13 mouse cellular contexts compared by ENCODE assay signal in genomic region chr11:60317376-60318102, GRCm38 (mm10). TPM values are rescaled to one million over a fixed set of nuclear protein-coding genes. Genes with fewer than 3 reads are reported as not detected.
DNase-seq lines count a peak whose midpoint lies in the region; ATAC-seq lines count a peak whose summit lies in the region.
"Had no signal": no experiment of that assay in that cellular context is flagged by ENCODE, and none has a peak within 500 bp of the region (broad histone marks: within the 10 kb centered on the region; RNA-seq: fewer than 3 reads in every experiment).

No protein-coding gene starts in this region.

- H3K4me1 ChIP-seq in hindbrain, embryonic 13.5 days (replicated peaks): peaks cover 63% of the 10 kb centered on the region
- H3K4me1 ChIP-seq in hindbrain, embryonic 10.5 days (replicated peaks): peaks cover 17% of the 10 kb centered on the region
- H3K4me1 ChIP-seq in neural tube, embryonic 13.5 days (replicated peaks): peaks cover 64% of the 10 kb centered on the region
- peaks cover 60% of the 10 kb centered on the region for H3K4me1 ChIP-seq in kidney, embryonic 16.5 days (ENCODE audit: insufficient read depth, low read length)

- H3K9me3 ChIP-seq in hindbrain, embryonic 13.5 days: no peaks in the 10 kb centered on the region
- no peaks in the 10 kb centered on the region for H3K9me3 ChIP-seq in hindbrain, embryonic 10.5 days
- H3K9me3 ChIP-seq in neural tube, embryonic 13.5 days: no peaks in the 10 kb centered on the region
- no peaks in the 10 kb centered on the region for H3K9me3 ChIP-seq in kidney, embryonic 16.5 days (ENCODE audit: low read length)

- H3K4me2 ChIP-seq in hindbrain, embryonic 13.5 days: no peak overlapping the region
- H3K4me2 ChIP-seq in neural tube, embryonic 13.5 days: no peak overlapping the region
- H3K4me2 ChIP-seq in kidney, embryonic 16.5 days (replicated peaks; ENCODE audit: low read depth, low read length): no peak overlapping the region

- peak overlapping the region; percentile 61 for H3K27ac ChIP-seq in hindbrain, embryonic 13.5 days
- H3K27ac ChIP-seq in hindbrain, embryonic 10.5 days: no peak overlapping the region
- H3K27ac ChIP-seq in neural tube, embryonic 13.5 days (replicated peaks): peak overlapping the region; percentile 64
- peak overlapping the region; percentile 80 for H3K27ac ChIP-seq in kidney, embryonic 16.5 days (ENCODE audit: low read length)

- H3K4me3 ChIP-seq in hindbrain, embryonic 13.5 days: no peak overlapping the region
- no peak overlapping the region for H3K4me3 ChIP-seq in hindbrain, embryonic 10.5 days
- no peak overlapping the region for H3K4me3 ChIP-seq in neural tube, embryonic 13.5 days
- H3K4me3 ChIP-seq in kidney, embryonic 16.5 days (ENCODE audit: low read length): no peak overlapping the region

- DNase-seq in hindbrain, embryonic 10.5 days (ENCODE audit: low spot score): no peak
- no peak for DNase-seq in neural tube, embryonic 10.5 days (ENCODE audit: extremely low spot score, low spot score)
- DNase-seq in spleen, postnatal 4 days (ENCODE audit: low spot score in 2 of 2): no peak
- DNase-seq in frontal cortex, postnatal 10 days (ENCODE audit: low spot score in 2 of 2): no peak
- DNase-seq in cerebellum, postnatal 36 days: no peak
- DNase-seq: cerebellum, adult 11 months; gastrocnemius, postnatal 36 days; heart, postnatal 36 days; layer of hippocampus, postnatal 36 days had no signal

- no peak for ATAC-seq in hindbrain, embryonic 13.5 days (ENCODE audit: low FRiP score)
- ATAC-seq in neural tube, embryonic 13.5 days (ENCODE audit: low read depth): no peak
- ATAC-seq in kidney, embryonic 16.5 days (ENCODE audit: low FRiP score, low TSS enrichment): no peak

- H3K27me3 ChIP-seq in hindbrain, embryonic 13.5 days: no peaks in the 10 kb centered on the region
- H3K27me3 ChIP-seq in hindbrain, embryonic 10.5 days (ENCODE audit: insufficient read depth, poor library complexity, severe bottlenecking): no peaks in the 10 kb centered on the region
- H3K27me3 ChIP-seq in neural tube, embryonic 13.5 days: no peaks in the 10 kb centered on the region
- no peaks in the 10 kb centered on the region for H3K27me3 ChIP-seq in kidney, embryonic 16.5 days (ENCODE audit: insufficient read depth, low read length)
- H3K27me3 ChIP-seq: CH12.LX had no signal

- H3K9ac ChIP-seq in hindbrain, embryonic 13.5 days: 0 out of 2 replicates have a peak overlapping the region, but pooled peaks have one; percentile 51
- no peak overlapping the region for H3K9ac ChIP-seq in neural tube, embryonic 13.5 days
- peak overlapping the region; percentile 20; the same call in 1 of the 2 replicates for H3K9ac ChIP-seq in kidney, embryonic 16.5 days (replicated peaks; ENCODE audit: low read length)

- WGBS in hindbrain, embryonic 13.5 days: 81% methylated on average over 7 of the region's 7 CpGs
- WGBS in hindbrain, embryonic 10.5 days: 85% methylated on average over 7 of the region's 7 CpGs
- WGBS in neural tube, embryonic 13.5 days: 67% methylated on average over 7 of the region's 7 CpGs
- WGBS in kidney, embryonic 16.5 days: 41% methylated on average over 7 of the region's 7 CpGs

- H3K36me3 ChIP-seq in hindbrain, embryonic 13.5 days: no peaks in the 10 kb centered on the region
- no peaks in the 10 kb centered on the region for H3K36me3 ChIP-seq in hindbrain, embryonic 10.5 days
- H3K36me3 ChIP-seq in neural tube, embryonic 13.5 days: no peaks in the 10 kb centered on the region
- peaks cover 3% of the 10 kb centered on the region; the same call in 1 of the 2 replicates for H3K36me3 ChIP-seq in kidney, embryonic 16.5 days (ENCODE audit: insufficient read depth, low read length)

RNA-seq across cellular contexts. Expression of gene Tom1l2, which starts 35.2 kb away (rescaled TPM):
- 54.5 and 59.2 TPM in 2 replicates for polyA plus RNA-seq in hindbrain, embryonic 13.5 days (2015; fragmentation: Nextera tagmentation; extraction: Ambion mirVana)
- 21.6 and 30.7 TPM in 2 replicates for polyA plus RNA-seq in hindbrain, embryonic 10.5 days (2016; fragmentation: Nextera tagmentation; extraction: Ambion mirVana)
- polyA plus RNA-seq in neural tube, embryonic 13.5 days (2015; fragmentation: Nextera tagmentation; extraction: Ambion mirVana): 52.8 and 61.4 TPM in 2 replicates
- 36.3 and 41.7 TPM in 2 replicates for polyA plus RNA-seq in kidney, embryonic 16.5 days (2015; fragmentation: Nextera tagmentation; extraction: Ambion mirVana)

RNA-seq across cellular contexts. Expression of gene Drc3, which starts 35.6 kb away (rescaled TPM):
- polyA plus RNA-seq in hindbrain, embryonic 13.5 days (2015; fragmentation: Nextera tagmentation; extraction: Ambion mirVana): 6.3 and 7.9 TPM in 2 replicates
- polyA plus RNA-seq in hindbrain, embryonic 10.5 days (2016; fragmentation: Nextera tagmentation; extraction: Ambion mirVana): 2.8 and 6.0 TPM in 2 replicates
- polyA plus RNA-seq in neural tube, embryonic 13.5 days (2015; fragmentation: Nextera tagmentation; extraction: Ambion mirVana): 3.8 TPM in 2 replicates
- 2.1 and 2.8 TPM in 2 replicates for polyA plus RNA-seq in kidney, embryonic 16.5 days (2015; fragmentation: Nextera tagmentation; extraction: Ambion mirVana)
